In genomic region chr6:61978379-61978778, GRCm38 (mm10) we compare ENCODE assay signal across 14 mouse cellular contexts.
A peak's percentile ranks its signal among the peaks of the same experiment; 100 is the strongest.
DNase-seq lines count a peak whose midpoint lies in the region; ATAC-seq and TF ChIP-seq lines count a peak whose summit lies in the region.
"Had no signal": no experiment of that assay in that cellular context is flagged by ENCODE, and none has a peak within 500 bp of the region (broad histone marks: within the 10 kb centered on the region; RNA-seq: fewer than 3 reads in every experiment).

No protein-coding gene starts in this region.

- peak; percentile 28 to 48 for DNase-seq in cerebellum, postnatal 10 days
- peak; percentile 2 for DNase-seq in 416B (ENCODE audit: low read depth)
- peak; percentile 37 for DNase-seq in brain, adult 2 months (ENCODE audit: low read depth, low spot score)
- no peak for DNase-seq in gastrocnemius, adult 8-10 months (ENCODE audit: low spot score in 2 of 2)
- DNase-seq: heart, postnatal 4 days; kidney, adult 18-20 months; thymus, adult 18-20 months had no signal

- H3K36me3 ChIP-seq in intestine, postnatal 0 days (ENCODE audit: control insufficient read depth, insufficient read depth), result no peaks in the 10 kb centered on the region
- H3K36me3 ChIP-seq in intestine, embryonic 15.5 days, result no peaks in the 10 kb centered on the region
- H3K36me3 ChIP-seq: forebrain, embryonic 10.5 days; liver, embryonic 15.5 days had no signal

- ATAC-seq in cerebellum, adult (ENCODE audit: insufficient number of reproducible peaks, low FRiP score, low TSS enrichment), result no peak
- no peak for ATAC-seq in intestine, postnatal 0 days
- ATAC-seq in intestine, embryonic 15.5 days, result no peak
- ATAC-seq in CD4-positive, CD25-positive, alpha-beta regulatory T cell, adult 4 months, result no peak

- no peak overlapping the region for H3K4me2 ChIP-seq in intestine, postnatal 0 days (replicated peaks; ENCODE audit: low read depth)
- H3K4me2 ChIP-seq in intestine, embryonic 15.5 days (replicated peaks), result no peak overlapping the region
- H3K4me2 ChIP-seq: liver, embryonic 15.5 days had no signal

- no peaks in the 10 kb centered on the region for H3K4me1 ChIP-seq in intestine, postnatal 0 days (replicated peaks; ENCODE audit: control insufficient read depth, insufficient read depth, low read length)
- H3K4me1 ChIP-seq in intestine, embryonic 15.5 days (replicated peaks), result no peaks in the 10 kb centered on the region
- H3K4me1 ChIP-seq: forebrain, embryonic 10.5 days; liver, embryonic 15.5 days; megakaryocyte, embryonic 14.5 days had no signal

- no peak overlapping the region for H3K9ac ChIP-seq in intestine, postnatal 0 days (ENCODE audit: low read depth, low read length)
- no peak overlapping the region for H3K9ac ChIP-seq in intestine, embryonic 15.5 days
- H3K9ac ChIP-seq: liver, embryonic 15.5 days had no signal

- H3K27ac ChIP-seq in intestine, postnatal 0 days (ENCODE audit: low read depth, low read length), result no peak overlapping the region
- no peak overlapping the region for H3K27ac ChIP-seq in intestine, embryonic 15.5 days
- H3K27ac ChIP-seq: forebrain, embryonic 10.5 days; liver, embryonic 15.5 days had no signal

- H3K9me3 ChIP-seq in intestine, postnatal 0 days (ENCODE audit: control insufficient read depth), result no peaks in the 10 kb centered on the region
- no peaks in the 10 kb centered on the region for H3K9me3 ChIP-seq in intestine, embryonic 15.5 days
- H3K9me3 ChIP-seq: forebrain, embryonic 10.5 days; liver, embryonic 15.5 days; megakaryocyte, embryonic 14.5 days had no signal

- no peak overlapping the region for H3K4me3 ChIP-seq in intestine, postnatal 0 days (ENCODE audit: low read depth, low read length)
- H3K4me3 ChIP-seq in intestine, embryonic 15.5 days (replicated peaks), result no peak overlapping the region
- H3K4me3 ChIP-seq: forebrain, embryonic 10.5 days; liver, embryonic 15.5 days; megakaryocyte, embryonic 14.5 days had no signal

- no peaks in the 10 kb centered on the region for H3K27me3 ChIP-seq in intestine, postnatal 0 days (replicated peaks; ENCODE audit: control insufficient read depth, insufficient read depth, low read length)
- no peaks in the 10 kb centered on the region for H3K27me3 ChIP-seq in intestine, embryonic 15.5 days (replicated peaks)
- H3K27me3 ChIP-seq: liver, embryonic 15.5 days; megakaryocyte, embryonic 14.5 days had no signal

- 19% methylated on average over 2 of the region's 2 CpGs for WGBS in intestine, postnatal 0 days
- WGBS in intestine, embryonic 15.5 days, result 21% methylated on average over 2 of the region's 2 CpGs

- TF ChIP-seq CTCF in intestine, postnatal 0 days (IDR thresholded peaks at IDR 0.05; ENCODE audit: low read depth), result peak; percentile 69

Comparison
In these comparisons a context has a peak if more than half of its experiments do, and no peak if none do; other contexts are left out.
1. DNase-seq: peak in cerebellum, postnatal 10 days (2 of 2), 416B (single experiment) and brain, adult 2 months (single experiment); none in gastrocnemius, adult 8-10 months (0 of 2).